Mouse (Mus musculus) G1E-ER4 (cell line): ENCODE measurements around the gene Gm20696. TPM values are rescaled to one million over a fixed set of nuclear protein-coding genes. Genes with fewer than 3 reads are reported as not detected.

Source experiments
- GATA1 ChIP-seq: IDR thresholded peaks from one replicate; pipeline ENCODE4 v1.8.0; 2012; ENCODE audit warnings: low read length, inconsistent platforms
- polyA plus RNA-seq: library from polyadenylated mRNA; stranded (reverse); fragments of >175 nt; gene quantifications from 2 replicates; pipeline ENCODE4 v1.2.3, GENCODE M21; 2012

Gm20696 gene
- polyA plus RNA-seq, 1 experiment: not detected

- TF ChIP-seq GATA1: no peak
These were observed 5.2 kb upstream of the Gm20696 start for GRCm38 (mm10) chr6:99671768-99672167.

DNA sequence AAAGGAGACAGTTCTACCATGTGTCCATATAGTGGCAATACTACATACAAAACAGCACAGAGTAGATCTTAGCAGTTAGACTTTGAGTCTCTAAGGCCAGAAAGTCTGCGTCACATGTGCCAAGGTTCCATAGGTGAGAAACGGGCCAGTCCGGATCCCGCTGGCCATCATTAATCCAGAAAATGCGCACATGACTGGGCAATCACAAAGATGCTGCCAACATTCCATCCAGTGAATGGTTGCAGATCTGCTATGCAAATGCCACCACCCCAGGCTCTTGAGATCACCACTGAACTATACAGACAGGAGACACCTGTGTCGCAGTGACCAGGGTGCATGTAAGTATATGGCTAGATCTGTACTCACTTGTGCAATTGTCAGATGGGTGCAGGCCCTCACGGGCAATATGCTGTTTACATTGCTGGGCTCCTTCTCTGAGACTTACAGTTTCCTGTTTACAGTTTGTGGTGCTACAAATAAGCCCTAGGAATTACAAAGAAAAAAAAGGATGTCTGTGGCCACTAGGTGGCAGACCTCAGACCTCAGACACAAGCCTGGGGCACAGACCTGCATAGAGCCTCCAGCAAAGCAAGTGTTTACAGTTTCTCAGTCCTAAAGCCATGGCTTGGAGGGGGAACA, 4.0 kb upstream of the Gm20696 start:
- TF ChIP-seq GATA1: no peak

DNA sequence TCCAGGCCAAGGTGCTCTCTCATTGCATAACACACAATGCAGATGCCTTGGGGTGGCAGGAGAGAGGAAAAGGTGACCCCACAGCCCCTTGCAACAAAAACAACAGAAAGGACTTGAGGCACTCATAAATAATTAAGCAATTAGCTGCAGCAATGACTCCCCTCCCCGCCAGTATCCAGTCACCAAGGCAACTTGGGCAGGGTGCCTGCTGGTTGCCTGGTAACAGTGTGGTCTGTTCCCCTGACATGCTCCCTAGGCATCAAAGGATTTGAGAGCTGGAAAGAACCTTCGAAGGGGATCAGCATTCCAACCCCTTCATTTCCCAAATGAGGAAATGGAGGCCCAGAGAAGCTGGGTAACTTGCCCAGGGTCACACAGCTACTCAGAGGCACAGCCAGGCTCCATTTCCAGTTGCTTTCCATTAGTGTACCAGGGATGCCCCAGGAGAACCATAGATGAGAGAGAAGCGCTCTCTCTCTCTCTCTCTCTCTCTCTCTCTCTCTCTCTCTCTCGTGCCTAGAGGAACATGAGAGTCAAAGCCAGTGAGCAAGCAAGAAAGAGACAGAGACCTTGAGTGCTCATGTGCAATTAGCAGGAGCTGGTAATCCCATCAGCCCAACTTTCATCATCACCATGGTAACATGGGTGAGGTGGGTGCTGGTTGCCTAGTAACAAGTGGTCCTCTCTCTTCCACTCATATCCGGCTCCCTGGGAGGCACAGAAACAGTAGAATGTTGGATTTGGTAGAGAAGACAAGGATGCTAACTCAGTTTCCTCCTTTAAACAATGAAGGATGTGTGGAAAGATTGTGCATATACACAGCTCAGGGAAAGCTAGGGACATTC, 3.1 kb upstream of the Gm20696 start:
- no peak for TF ChIP-seq GATA1

DNA sequence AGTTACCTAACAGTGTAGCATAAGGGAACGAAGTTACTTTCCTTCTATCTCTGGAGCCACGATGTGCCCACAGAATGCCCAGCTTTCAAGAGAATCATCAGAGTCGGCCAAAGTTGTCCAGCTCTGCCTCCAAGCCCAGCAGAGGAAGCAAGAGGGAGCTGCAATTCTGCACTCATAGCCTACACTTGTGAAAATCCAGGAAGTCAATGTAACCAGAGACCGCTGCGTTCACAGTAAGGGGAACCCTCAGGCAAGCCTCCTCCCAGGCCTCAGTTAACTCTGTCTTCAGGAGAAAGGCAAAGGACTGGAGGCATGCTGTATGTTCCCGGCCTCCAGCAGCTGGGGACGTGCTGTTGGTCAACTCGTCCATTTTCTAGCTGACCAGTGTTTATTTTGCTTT, 693 bp upstream of the Gm20696 start:
- no peak for TF ChIP-seq GATA1

DNA sequence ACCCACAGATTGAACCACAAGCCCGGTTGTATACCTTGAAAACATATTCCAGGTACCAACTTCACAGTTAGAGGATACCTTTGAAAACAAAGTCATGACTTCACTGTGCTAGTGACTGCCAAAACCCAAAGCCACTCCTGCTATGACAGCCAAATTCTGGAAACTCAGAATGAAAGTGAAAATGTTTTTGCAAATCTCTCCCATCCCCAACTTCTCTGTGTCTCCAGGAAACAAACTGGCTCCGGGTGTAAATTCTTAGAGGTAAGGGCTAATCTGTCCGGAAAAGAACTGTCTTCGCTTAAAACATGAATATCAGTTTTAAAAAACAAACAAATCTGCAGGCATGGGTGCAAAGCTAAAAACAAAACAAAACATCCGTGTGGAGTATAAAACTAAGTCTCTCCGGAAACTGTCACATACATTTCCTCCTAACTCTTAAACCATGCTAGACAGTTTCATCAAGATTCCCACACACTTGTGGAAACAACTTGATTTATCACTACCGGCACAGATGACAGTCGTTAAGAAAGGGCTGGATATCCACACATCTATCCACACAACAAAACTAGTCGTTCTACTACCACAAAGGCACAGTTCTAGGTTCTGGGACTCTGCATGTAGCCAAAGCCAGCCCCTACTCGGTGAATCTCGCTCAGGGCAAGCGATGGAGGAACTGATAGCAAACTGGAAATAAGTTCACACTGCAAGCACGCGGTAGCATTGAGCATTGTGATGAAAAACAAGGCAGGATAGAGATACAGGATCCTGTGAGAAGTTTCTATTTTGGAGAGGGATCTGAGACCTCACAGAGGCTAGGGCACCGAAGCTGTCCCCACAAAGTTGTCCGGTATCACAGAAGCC, 910 bp downstream of the Gm20696 start:
- TF ChIP-seq GATA1: no peak

DNA sequence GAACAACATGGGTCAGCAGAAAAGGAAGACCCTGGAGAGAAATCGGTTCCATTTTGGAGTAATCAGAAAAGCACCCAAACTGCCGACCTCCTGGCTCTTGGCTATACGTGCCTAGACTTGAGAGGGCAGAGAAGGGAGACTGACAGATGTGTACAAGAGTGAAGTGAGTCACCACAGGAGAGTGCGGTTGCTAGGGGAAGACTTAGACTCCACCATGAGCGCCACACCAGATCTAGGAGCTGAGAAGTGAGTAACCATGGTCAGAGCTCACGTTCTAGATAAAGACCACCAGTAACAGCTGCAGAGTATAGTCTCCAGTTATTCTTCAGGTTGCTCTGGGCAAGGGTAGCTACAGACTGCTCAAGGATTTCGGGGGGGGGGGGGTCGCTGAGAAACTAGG, 3.4 kb downstream of the Gm20696 start:
- TF ChIP-seq GATA1: no peak

GRCm38 (mm10) chr6:99660443-99660842, 6.2 kb downstream of the Gm20696 start:
- TF ChIP-seq GATA1: no peak

DNA sequence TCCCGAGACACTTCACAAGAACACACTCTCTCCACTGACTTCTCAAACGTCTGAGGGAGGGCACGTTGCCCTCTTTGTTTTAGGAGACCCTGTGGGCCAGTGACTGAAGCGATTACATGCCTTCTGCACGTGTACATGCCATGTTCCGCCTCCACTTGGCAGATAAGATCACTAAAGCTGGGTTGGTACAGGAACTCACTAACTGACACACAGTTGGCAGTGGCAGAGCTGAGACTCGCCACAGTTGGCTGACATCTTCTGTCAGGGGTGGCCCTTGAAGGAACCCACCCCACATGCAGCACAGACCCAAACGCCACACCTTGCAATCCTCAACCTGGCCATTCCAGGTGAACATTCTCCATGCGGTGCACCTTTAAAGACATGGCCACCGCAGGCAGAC, 8.0 kb downstream of the Gm20696 start:
- no peak for TF ChIP-seq GATA1

GRCm38 (mm10) chr6:99656088-99656487, 10.5 kb downstream of the Gm20696 start:
- TF ChIP-seq GATA1: no peak

DNA sequence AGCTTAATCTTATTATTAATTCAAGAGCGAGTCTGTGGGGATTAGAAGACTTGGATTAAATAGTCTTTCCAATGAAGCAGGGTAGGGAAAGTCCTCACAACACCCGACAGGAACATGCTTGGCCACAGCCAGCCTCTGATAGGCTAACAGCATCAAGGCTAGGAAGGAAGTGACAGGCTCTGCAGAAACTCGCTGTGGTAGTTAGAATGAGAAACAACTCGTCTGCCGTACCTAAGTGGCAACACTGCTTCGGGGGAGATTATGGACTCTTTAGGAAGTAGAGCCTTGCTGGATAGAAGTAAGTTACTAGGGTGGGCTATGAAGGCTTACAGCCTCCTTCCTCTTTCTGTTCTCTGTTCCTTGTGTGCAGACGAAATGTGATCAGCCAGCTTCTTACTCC, 11.1 kb downstream of the Gm20696 start:
- no peak for TF ChIP-seq GATA1

GRCm38 (mm10) chr6:99654343-99654742, 12.3 kb downstream of the Gm20696 start:
- TF ChIP-seq GATA1: no peak

DNA sequence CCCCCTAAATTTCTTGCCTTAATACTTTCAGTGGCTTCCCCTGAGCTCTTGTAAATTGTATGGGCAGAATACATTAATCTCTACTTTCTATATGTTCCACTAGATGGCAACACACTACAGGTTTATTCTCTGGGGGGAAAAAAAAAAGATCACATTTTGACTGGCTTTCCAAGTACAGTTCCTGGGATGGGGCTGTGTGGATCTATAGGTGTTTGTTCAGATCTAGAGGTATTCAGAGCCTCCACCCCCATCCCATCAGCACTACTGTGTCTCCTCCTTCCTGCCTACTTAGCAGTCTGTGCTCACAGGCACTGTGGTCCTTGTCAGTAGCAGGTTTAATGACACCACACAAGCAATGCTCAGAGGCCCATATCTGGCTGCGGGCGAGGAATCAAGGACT, 14.3 kb downstream of the Gm20696 start:
- no peak for TF ChIP-seq GATA1

DNA sequence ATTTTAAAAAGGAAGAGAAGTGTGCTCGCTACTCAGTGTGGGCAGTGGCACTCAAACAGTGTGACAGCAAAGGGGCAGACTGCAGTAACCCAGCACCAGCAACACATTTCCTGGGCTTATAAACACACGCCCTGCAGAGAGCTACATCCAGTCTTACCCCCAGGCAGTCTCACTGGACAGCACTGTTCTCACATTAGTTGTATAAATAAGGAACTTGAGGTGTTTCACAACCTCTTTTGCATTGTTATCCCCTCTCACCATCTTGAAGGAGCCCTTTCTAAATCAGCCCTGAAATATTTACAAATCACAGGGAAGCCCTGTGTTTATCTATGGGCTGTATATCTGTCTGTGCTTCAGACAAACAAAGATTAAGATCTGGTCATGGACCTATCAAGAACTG, 17.3 kb downstream of the Gm20696 start:
- TF ChIP-seq GATA1: no peak

DNA sequence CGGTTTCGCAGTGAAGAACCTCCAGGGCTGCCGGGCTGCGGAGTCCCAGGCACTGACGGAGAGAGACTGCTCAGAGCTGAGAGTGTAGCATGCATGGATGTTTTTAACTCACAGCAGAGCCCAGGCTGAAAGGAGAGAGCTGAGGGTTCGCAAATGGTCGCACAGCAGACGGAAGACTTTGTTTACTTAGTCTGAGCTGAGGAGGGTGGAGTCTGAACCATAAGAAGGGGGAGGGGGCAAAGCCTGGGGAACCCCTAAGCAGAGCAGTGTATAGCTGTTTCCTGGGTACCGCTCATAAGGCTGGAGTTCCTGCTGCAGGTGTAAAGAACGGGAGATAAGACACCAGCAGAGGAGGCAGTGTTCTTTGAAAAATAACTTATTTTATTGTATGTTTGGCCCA, 20.3 kb downstream of the Gm20696 start:
- no peak for TF ChIP-seq GATA1

DNA sequence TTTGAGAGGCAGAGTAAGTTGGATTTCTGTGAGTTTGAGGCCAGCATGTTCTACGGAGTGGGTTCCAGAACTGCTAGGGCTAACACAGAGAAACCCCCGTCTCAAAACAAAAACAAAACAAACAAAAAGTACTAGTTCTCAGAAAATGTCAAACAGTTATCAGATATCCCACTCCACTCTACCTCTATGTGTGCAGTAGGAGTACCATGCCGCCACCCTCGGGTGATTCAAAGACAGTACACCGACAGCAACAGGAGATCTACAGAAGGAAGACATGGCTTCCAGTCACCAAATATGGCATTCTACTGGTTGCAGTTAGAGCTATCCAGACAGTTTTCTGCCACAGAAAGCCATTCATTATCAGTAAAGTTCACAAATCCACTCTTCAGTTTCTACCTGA, 21.7 kb downstream of the Gm20696 start:
- TF ChIP-seq GATA1: no peak

DNA sequence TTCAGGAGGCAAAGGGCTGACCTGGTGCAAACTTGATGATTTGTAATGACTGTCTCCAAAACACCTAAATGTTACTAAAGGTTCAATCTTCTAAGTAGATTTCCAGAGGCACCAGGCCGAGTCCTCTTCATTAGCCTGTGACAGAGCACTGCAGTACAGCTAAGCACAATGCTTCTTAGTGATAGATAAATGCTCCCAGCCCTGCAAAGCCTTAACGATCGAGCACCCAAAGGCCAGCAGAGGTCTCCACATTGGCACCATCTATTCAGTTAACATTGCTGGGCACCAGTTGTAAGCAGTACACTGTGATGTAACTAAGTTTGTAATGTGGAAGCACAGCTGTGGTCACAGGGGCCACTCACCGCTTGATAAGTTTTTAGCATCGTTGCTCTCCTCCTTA, 22.2 kb downstream of the Gm20696 start:
- TF ChIP-seq GATA1: no peak
